Mouse (Mus musculus) layer of hippocampus, adult 2 months (tissue): ENCODE data around the gene Irx6. TPM values are rescaled to one million over a fixed set of nuclear protein-coding genes. Genes with fewer than 3 reads are reported as not detected.
A peak's percentile ranks its signal among the peaks of the same experiment; 100 is the strongest.

Experiments
- DNase-seq, 2 experiments: peaks; one replicate each; pipeline ENCODE4 v3.0.0; 2022; ENCODE audit warnings: low spot score in 2 of 2
- H3K27ac ChIP-seq: fragments of 200-600 bp; 2 replicates; pipeline ENCODE4 v1.8.1; 2022
- H3K4me3 ChIP-seq: fragments of 200-600 bp; 2 replicates; pipeline ENCODE4 v1.8.1; 2022; ENCODE audit warnings: mild to moderate bottlenecking
- CTCF ChIP-seq: fragments of 200-600 bp; conservative IDR thresholded peaks from 2 replicates; pipeline ENCODE4 v1.8.1; 2022; ENCODE audit warnings: antibody characterized with exemption, mild to moderate bottlenecking, moderate library complexity
- total RNA-seq, 2 experiments: library from RNA; stranded (reverse); gene quantifications; 2 replicates each; pipeline ENCODE4 v1.2.3; 2021

Irx6 gene
- total RNA-seq, 2 experiments from 2014 or later, result 0.10 to 0.38 TPM

- no peak for TF ChIP-seq CTCF
- no peak for DNase-seq
- no peak overlapping the region for H3K27ac ChIP-seq
- no peak overlapping the region for H3K4me3 ChIP-seq
These were observed 23.3 kb downstream of the Irx6 start for GRCm38 (mm10) chr8:92697361-92697760.

DNA sequence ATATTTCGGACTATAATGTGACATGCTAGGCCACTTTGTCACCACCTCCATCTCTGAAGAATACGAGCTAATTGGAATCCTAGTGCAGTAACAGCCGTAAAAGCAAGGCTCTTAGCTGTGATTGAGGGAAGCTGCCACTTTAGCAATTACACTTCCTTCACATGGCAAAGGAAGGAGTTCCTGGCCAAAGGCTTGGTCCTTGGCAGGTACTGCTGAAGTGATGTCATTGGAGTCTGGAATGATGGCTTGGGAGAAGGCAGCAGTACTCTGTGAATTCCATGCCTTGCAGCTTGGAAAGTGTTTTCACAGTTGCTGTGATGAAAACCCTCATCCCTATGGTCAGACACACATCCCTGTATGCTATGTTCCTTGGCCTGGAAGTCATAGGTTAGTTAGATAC, 24.3 kb downstream of the Irx6 start:
- H3K27ac ChIP-seq, result no peak overlapping the region
- DNase-seq, result no peak
- no peak for TF ChIP-seq CTCF
- H3K4me3 ChIP-seq, result no peak overlapping the region

GRCm38 (mm10) chr8:92699922-92700540, 25.9 kb downstream of the Irx6 start:
- no peak for DNase-seq
- TF ChIP-seq CTCF, result no peak
- no peak overlapping the region for H3K4me3 ChIP-seq
- no peak overlapping the region for H3K27ac ChIP-seq

- Histone ChIP-seq H3K27ac (no peak overlapping the region), H3K4me3 (no peak overlapping the region)
- no peak for DNase-seq
- no peak for TF ChIP-seq CTCF
These were observed 29.3 kb downstream of the Irx6 start for GRCm38 (mm10) chr8:92703375-92703774.

GRCm38 (mm10) chr8:92706311-92706710, 32.2 kb downstream of the Irx6 start:
- no peak for TF ChIP-seq CTCF
- peak in 1 of 2 experiments; percentile 12 for DNase-seq
- Histone ChIP-seq H3K4me3 (no peak overlapping the region), H3K27ac (no peak overlapping the region)

DNA sequence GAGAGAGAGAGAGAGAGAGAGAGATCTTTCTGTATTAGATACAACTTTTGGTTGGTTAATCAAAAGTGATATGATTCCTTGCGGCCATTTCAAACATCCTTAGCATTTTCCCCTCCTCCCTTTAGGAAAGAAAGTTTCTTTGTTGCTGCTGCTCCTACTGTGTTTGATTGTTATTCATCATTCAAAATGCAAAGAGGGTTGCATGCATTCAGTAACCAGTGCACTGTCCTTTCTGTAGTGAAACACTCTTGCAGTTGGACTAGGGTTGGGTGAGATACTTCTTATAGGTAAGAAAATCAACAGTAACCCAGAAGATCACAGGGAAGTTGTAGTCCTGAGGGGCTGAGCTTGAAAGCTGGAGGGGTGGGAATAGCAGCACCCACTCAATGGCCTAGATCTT, 39.2 kb downstream of the Irx6 start:
- Histone ChIP-seq H3K27ac (no peak overlapping the region), H3K4me3 (no peak overlapping the region)
- no peak for DNase-seq
- no peak for TF ChIP-seq CTCF

DNA sequence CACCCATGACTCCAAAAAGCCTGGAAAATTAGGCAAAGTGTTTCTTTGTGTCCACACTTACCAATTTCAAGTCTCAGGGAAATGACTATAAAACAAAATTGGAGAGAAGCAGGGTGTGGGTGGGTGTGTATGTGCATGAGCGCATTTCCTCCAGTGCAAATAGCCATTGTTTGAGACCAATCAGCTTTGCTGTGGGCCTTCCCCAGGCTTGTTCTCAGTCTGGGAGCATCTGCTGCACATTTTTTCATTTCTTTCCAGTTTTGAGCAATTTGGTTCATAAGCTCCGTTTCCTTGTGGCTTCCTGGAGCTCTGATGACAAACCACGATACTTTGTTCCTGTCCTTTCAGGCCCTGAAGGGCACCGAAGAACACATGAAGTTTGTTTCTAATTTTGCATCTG, 43.3 kb downstream of the Irx6 start:
- Histone ChIP-seq H3K27ac (no peak overlapping the region), H3K4me3 (no peak overlapping the region)
- DNase-seq, result no peak
- TF ChIP-seq CTCF, result no peak

DNA sequence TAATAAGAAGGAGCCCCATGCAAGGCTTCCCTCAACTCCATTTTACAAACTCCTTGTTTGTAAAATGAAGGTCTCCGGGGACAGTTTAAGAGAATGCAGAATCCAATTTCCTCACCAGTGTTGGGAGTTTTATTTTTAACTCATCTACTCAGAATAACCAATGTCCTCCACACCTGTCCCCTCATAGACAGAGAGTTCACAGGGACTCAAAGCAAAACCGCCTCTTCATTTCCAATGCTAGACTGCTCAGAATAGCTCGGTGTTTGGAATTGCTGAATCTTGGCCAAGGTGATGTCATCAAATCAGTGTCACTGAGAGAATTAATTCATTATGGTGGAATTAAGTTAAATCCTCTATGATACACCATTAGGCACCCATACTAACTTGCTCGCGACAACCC, 44.0 kb downstream of the Irx6 start:
- no peak for DNase-seq
- H3K27ac ChIP-seq, result no peak overlapping the region
- no peak for TF ChIP-seq CTCF
- no peak overlapping the region for H3K4me3 ChIP-seq

- TF ChIP-seq CTCF, result peak; percentile 86
- peak; percentile 75 to 77 for DNase-seq
- Histone ChIP-seq H3K4me3 (no peak overlapping the region), H3K27ac (no peak overlapping the region)
These were observed 47.3 kb downstream of the Irx6 start for GRCm38 (mm10) chr8:92721266-92721935.

GRCm38 (mm10) chr8:92721936-92722321, 47.8 kb downstream of the Irx6 start:
- H3K27ac ChIP-seq, result no peak overlapping the region
- TF ChIP-seq CTCF, result no peak
- no peak for DNase-seq
- H3K4me3 ChIP-seq, result no peak overlapping the region

GRCm38 (mm10) chr8:92723320-92723719, 49.2 kb downstream of the Irx6 start:
- DNase-seq, result no peak
- no peak for TF ChIP-seq CTCF
- no peak overlapping the region for H3K4me3 ChIP-seq
- no peak overlapping the region for H3K27ac ChIP-seq

GRCm38 (mm10) chr8:92723947-92724346, 49.9 kb downstream of the Irx6 start:
- no peak for DNase-seq
- no peak for TF ChIP-seq CTCF
- H3K4me3 ChIP-seq, result no peak overlapping the region
- H3K27ac ChIP-seq, result no peak overlapping the region

DNA sequence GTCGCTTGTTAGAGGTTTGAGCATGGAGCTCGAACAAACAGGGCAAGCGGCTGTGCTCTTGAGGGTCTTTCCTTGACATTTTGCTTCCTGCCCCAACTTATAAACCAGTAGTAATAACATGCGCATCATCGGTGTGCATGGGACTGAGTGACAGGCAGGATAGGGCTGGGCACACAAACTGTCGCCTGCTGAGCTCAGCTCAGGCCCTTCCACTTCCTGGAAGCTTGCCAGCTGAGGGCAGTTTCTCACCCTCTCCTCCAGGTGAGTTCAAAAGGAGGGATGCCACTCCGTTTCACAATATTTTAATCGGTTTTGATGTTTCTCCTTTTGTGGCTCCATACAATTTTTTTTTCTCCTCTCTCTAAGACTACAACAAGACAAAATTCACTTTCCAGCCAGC, 50.3 kb downstream of the Irx6 start:
- no peak for DNase-seq
- no peak overlapping the region for H3K4me3 ChIP-seq
- TF ChIP-seq CTCF, result no peak
- no peak overlapping the region for H3K27ac ChIP-seq

Other genes with a start within 250 kb of the Irx6 start
- gene Mmp2, start 153.0 kb downstream of the Irx6 start, total RNA-seq, result 1 to 10 TPM; 2.7 to 3.0 TPM
- gene Lpcat2, start 181.1 kb downstream of the Irx6 start, total RNA-seq, result 10 to 100 TPM; 10.0 to 11.2 TPM
- 1 to 10 TPM; 1.2 to 3.0 TPM for gene Capns2, start 227.1 kb downstream of the Irx6 start, total RNA-seq